Mouse (Mus musculus) heart, adult 9 months (tissue): ENCODE data around the gene Fkrp.

ENCODE experiments used
- DNase-seq, 2 experiments: peaks; one replicate each; pipeline ENCODE4 v3.0.0; 2022; ENCODE audit warnings: low spot score in 2 of 2

Gene Fkrp

DNA sequence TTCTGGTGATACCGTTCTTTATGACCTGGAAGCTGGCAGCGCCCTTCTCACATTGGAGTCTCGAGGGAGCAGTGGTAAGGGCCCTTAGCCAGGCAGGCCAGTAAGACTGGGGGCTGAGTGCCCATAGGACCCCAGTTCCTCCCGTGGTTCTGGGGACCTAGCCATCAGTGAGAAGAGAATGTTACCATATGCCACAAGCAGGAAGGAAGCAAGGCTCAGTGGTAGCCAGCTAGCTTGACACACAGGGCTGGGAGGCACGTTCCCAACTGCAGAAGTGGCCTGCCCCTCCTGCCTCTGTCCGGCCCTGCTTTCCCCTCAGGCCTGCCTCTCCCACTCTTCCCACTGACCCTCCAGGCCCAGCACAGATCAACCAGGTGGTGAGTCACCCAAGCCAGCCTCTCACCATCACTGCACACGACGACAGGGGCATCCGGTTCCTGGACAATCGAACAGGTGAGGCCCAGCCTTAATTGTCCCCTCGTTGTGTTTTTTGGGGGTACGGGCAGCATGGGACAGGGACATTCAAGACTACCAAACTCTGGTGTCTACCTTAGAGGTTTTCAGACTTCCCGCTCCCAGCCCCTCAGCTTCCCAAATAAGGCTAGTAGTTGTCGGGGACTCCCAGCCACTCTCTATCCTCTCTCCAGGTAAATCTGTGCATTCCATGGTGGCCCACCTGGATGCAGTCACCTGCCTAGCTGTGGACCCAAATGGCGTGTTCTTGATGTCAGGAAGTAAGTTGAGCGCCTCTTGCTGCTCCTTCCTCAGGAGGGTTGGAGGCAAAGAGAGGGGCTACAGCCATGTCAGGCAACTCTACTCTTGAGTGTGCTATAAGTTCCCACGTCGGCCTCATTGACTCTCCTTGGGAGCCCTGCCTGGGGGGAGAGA, 21.6 kb upstream of the Fkrp start:
- no peak for DNase-seq

GRCm38 (mm10) chr7:16830449-16830848, 13.9 kb upstream of the Fkrp start:
- peak in 1 of 2 experiments; percentile 64 for DNase-seq

GRCm38 (mm10) chr7:16827274-16827673, 10.7 kb upstream of the Fkrp start:
- DNase-seq = no peak

DNA sequence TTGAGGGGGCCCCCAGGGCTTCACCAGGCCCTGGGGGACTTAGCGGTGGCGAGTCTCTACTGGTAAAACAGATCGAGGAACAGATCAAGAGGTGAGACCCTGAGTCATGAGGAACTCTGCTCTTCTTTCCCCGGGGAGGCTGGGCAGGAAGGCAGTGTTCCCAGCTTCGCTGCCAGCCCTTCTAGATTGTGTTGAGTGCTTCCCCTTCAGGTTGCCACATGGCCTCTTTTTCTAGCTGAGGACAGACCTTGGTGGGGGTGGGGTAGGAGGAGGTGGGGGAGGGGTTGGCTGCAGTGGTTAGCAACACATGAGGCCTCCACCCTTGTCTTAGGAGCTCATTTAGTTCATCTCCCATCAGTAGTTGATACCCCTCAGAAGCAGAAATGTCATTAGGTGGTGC, 10.0 kb upstream of the Fkrp start:
- DNase-seq = no peak

DNA sequence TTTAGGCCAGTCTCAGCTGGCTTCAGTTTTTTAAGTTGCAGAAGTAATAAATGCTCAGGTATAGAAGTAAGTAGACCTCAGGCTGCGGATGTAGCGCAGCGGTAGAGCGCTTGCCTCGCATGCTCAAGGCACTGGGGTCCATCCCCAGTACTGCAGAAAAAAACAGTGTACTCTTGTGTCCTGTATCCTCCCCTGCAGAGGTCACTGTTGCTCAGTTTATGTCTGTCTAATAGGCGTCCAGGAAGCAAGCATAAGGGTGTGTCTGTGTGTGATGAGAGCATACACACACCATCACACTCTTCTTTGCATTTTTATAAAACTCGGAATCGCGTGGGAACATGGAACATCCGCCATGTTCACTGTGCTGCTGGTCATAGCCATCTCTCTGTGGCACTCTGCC, 9.3 kb upstream of the Fkrp start:
- DNase-seq = peak in 1 of 2 experiments; percentile 41

GRCm38 (mm10) chr7:16823734-16824133, 7.2 kb upstream of the Fkrp start:
- peak; percentile 68 to 70 for DNase-seq

GRCm38 (mm10) chr7:16821669-16822101, 5.2 kb upstream of the Fkrp start:
- DNase-seq = no peak

DNA sequence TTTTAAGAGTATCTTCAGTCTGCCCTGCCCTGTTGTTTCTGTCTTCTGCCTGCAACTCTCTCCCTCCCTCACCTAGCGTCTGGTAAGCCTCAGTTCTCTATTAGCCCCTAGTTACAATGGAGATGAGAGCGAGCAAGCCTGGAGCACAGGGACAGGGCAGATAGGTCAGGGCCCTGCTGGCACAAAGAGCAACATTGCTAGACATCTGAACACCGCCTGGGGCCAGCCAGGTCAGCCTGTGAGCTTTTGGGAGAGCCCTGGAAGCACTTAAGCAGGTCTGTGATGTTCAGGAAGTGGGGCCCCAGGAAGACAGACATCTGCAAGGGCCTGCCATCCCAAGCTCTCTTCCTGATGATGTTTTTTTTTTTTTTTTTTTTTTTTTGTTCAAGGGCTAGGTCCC, 4.6 kb upstream of the Fkrp start:
- no peak for DNase-seq

DNA sequence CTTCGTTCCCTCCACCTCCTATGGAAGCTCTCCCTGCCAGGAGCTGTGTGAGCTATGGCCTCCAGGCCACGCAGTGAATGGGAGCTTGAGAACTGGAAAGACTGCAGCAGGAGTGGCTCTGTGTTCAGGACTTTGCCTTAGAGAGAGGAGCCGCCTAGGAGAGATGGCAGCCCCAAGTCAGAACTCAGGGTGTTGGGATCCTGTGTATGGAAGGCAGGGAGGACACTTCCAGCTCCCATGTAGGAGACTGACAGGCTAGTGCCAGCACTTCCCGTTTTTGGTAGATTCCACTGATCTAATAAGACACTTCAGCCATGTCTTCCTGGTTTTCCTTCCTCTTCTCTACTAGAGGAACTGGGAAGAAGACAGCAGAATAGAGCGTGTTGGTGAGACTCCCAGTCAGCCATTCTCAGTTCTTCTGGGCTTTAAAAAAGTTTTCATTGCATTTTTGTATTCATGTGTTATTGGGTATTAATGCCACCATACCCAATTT, 3.8 kb upstream of the Fkrp start:
- DNase-seq = no peak

- DNase-seq = no peak
Measured at GRCm38 (mm10) chr7:16819794-16820193, 3.3 kb upstream of the Fkrp start.

GRCm38 (mm10) chr7:16817693-16818092, 1.2 kb upstream of the Fkrp start:
- no peak for DNase-seq

GRCm38 (mm10) chr7:16816078-16816474, 456 bp downstream of the Fkrp start:
- peak; percentile 77 to 86 for DNase-seq

DNA sequence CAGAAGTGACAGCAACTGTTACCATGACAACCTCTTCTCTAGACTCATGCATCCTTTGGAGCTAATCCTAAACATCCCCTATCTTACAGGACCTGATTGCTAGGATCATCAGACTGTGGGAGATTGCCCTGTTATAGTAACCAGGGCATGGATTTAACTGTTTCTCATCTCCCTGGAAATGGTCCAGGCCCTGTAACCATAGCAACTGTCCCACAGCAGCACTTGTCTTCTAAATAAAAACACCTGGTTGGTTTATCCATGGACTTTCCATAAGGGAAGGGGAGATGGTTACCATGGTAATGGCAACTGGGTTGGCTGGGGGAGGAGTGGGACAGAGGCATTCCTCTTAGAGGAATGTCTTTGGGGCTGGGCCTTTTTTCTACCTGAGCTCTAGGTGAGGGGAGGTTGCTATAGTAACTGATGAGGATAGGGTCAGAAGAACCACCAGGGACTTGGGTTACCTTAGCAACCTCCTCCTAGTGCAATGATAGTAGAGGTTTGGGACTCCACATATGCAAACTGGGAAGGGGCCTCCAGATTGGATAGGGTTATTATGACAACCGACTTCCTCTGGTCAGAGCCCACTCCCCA, 1.1 kb downstream of the Fkrp start, which contains the start of gene Strn4:
Gene Strn4 (plus strand): TSS at position 539 of the 591 bp plus-strand sequence.
- no peak for DNase-seq

DNA sequence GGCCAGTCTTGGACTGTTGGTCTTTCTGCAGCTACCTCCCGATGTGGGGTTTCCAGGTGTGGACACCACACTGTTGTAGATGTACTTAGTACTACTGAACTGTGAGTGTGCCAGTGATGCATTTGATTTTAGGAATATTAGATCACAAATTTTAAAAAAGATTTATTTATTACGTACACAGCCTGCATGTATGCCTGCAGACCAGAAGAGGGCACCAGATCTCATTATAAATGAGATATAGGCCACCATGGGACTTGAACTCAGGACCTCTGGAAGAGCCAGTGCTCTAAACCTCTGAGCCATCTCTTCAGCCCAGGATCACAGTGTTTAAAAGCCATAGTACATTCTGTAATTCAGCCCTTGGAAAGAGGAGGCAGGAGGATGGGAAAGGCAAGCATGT, 4.0 kb downstream of the Fkrp start:
- DNase-seq = no peak

GRCm38 (mm10) chr7:16811649-16812070, 4.9 kb downstream of the Fkrp start:
- no peak for DNase-seq

- no peak for DNase-seq
Measured at GRCm38 (mm10) chr7:16810920-16811648, 5.4 kb downstream of the Fkrp start.

DNA sequence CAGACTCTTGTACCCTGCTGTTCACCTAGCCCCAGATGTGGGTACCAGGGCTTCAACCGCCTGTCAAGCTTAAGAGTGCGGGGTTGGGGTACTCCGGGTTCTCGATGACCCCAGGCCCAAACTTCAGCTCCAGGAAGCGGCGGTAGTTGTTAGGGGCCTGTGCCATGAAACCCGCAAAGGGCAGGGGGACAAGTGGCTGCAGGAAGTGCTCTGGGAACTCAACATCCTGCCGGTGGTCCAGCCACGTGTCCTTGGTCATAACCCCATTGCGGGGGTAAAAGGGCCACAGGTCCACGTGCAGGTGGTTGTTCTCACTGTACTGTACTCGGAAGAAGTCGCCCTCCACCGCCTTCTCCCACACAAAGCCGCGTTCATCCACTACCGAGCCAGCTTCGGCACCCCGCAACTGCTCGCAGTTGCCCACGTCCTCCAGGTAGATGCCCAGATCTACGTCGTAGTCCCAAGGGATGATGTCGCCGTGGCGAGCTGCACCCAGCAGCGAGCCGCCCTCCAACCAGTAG, 6.1 kb downstream of the Fkrp start:
- DNase-seq = no peak

GRCm38 (mm10) chr7:16809739-16810138, 6.8 kb downstream of the Fkrp start:
- DNase-seq = peak in 1 of 2 experiments; percentile 76

- peak; percentile 36 to 41 for DNase-seq
Measured at GRCm38 (mm10) chr7:16808647-16809046, 7.9 kb downstream of the Fkrp start.

DNA sequence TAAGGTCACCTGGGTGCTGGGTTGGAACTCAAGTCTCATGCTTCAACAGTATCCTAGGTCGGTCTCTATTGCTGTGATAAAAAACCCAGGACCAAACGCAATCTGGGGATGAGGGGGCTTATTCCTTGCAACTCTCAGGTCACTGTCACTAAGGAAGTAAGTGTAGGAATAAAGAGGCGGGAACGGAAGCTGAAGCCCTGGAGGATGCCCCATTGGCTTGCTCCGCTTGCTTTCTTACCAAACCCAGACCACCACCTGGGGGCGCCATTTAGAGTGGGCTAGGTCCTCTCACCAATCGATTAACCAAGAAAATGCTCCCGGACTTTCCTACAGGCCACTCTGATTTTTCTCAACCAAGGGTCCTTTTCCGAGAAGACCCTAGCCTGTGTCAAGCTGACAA, 8.6 kb downstream of the Fkrp start:
- no peak for DNase-seq

DNA sequence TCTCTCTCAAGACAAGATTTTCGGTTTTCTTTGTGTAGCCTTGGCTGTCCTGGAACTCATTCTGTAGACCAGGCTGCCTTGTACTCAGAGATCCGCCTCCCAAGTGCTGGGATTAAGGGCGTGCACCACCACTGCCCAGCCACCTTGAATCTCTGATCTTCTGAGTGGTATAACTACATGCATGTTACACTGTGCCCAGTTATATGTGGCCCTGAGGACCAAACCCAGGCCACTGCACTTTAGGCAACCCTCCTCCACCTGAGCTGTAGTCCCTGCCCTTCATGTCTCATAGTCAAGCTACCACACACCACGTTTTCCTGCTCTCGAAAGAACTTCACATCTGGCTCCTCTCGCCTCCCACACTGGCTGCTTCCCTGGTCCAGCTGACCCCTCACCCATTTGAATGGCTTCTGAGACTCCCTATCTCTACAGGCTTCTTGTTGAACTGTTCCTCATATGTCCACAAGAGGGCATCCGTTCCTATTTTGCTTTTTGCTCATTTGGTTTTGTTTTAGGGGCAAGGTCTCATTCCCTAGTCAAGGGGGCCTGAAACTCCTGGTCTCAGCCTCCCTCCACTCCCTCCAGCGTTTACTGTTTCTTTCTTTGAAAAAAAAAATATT, 12.0 kb downstream of the Fkrp start:
- DNase-seq = no peak

DNA sequence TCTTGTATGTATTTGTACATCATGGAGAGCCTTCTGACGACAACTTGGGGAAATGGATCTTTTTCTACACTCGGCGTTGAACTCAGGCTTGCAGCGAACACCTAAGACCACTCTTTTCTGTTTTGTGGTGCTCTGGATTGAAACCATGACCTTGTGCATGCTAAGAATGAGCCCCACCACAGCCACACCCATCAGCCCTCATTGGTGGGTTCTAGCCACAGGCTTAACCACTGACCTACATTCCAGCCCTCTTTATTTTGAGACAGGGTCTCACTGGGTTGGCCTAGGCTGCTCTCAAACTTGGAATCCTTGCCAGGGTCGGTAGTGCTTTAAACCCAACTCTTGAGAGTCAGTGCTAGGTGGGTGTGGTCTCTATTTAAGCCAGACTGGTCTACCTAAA, 21.6 kb downstream of the Fkrp start:
- no peak for DNase-seq
